Mouse (Mus musculus) brain, embryonic 14.5 days (tissue): ENCODE measurements at regions not wholly inside any gene's neighbourhood (a gene's known extent, or its start where the extent isn't known, plus 50 kb on each side); places are given as distances from the start of the nearest gene placed in this dataset.

Source experiments
- DNase-seq: peaks from one replicate; pipeline ENCODE4 v3.0.0-alpha.2; 2011; ENCODE audit warnings: low read depth
- CTCF ChIP-seq: fragments of 200-500 bp; IDR thresholded peaks from 2 replicates; pipeline ENCODE4 v1.5.1; 2012; ENCODE audit warnings: inconsistent platforms, mild to moderate bottlenecking, moderate library complexity, borderline replicate concordance; ENCODE audit not compliant: insufficient read depth, insufficient read length; ENCODE audit errors: extremely low read depth
- POLR2A ChIP-seq: fragments of 200-500 bp; IDR thresholded peaks from 2 replicates; pipeline ENCODE4 v1.6.1; 2012; ENCODE audit warnings: mild to moderate bottlenecking, inconsistent platforms, borderline replicate concordance; ENCODE audit not compliant: poor library complexity, insufficient read depth, insufficient read length, severe bottlenecking; ENCODE audit errors: extremely low read depth

- TF ChIP-seq CTCF (no peak), POLR2A (no peak)
- peak; percentile 38 for DNase-seq
Observed at GRCm38 (mm10) chr10:126717961-126718360, 183.2 kb downstream of the Atp23 start.

DNA sequence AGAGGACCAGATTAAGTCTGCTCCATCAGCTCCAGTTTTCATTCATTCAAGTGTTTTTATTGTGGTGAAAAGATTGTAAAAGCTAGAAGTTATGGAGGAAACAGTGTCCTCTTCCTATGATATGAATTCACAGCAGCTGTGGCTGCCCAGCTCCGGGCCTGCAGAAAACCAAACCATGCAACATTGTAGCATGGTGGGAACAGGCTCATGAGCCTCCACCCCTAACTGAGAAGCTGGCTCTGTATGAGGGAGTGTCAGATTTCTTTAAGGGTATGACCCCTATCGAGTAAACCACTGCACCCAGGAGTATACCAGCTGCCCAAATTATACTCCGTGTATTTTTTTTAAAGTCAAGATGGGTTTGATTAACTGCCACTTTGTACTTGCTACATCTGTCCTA is 189.4 kb downstream of the Atp23 start:
- TF ChIP-seq CTCF: no peak
- no peak for TF ChIP-seq POLR2A
- DNase-seq: no peak

GRCm38 (mm10) chr10:126709219-126709917 is 191.8 kb downstream of the Atp23 start:
- TF ChIP-seq CTCF: no peak
- TF ChIP-seq POLR2A: no peak
- peak; percentile 64 for DNase-seq

GRCm38 (mm10) chr10:126708730-126709129 is 192.4 kb downstream of the Atp23 start:
- DNase-seq: peak; percentile 83
- TF ChIP-seq CTCF (no peak), POLR2A (no peak)

DNA sequence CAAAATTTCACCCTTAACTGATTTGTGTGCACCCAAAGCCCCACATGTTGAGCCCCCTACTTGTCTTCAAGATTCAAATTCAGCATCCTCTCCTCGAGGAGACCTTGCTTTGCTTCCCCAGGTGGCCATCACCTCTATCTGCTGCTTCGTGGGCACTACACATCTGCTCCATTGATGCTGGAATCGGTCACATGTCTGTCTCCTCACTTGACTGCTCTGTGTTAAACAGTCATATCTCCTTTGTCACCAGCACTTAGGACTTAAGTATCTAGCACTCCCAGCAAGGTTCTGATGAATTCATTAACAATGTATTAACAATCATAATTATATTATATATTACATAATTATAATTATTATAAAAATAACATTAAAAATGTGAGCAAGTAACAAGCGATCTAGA is 192.9 kb downstream of the Atp23 start:
- peak; percentile 13 for DNase-seq
- TF ChIP-seq POLR2A (no peak), CTCF (no peak)

DNA sequence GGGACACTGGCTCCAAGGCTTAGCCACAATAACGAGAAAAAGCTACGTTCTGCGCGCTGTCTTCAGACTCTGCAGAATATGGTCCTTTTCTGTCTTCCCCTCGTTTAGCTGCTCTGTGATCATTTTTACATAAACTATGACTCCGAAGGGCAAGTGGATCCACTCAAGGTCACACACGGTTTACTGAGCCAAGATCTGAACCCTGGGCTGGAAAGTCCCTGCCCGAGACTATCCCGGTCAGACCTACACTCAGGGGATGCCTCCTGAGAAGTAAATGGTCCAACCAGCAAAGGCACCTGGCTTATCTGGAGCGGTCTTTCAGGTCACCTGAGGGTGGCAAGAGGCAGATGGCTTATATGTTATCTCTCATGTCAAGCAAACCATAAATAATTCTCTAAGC is 204.1 kb downstream of the Atp23 start:
- TF ChIP-seq POLR2A (no peak), CTCF (no peak)
- no peak for DNase-seq

DNA sequence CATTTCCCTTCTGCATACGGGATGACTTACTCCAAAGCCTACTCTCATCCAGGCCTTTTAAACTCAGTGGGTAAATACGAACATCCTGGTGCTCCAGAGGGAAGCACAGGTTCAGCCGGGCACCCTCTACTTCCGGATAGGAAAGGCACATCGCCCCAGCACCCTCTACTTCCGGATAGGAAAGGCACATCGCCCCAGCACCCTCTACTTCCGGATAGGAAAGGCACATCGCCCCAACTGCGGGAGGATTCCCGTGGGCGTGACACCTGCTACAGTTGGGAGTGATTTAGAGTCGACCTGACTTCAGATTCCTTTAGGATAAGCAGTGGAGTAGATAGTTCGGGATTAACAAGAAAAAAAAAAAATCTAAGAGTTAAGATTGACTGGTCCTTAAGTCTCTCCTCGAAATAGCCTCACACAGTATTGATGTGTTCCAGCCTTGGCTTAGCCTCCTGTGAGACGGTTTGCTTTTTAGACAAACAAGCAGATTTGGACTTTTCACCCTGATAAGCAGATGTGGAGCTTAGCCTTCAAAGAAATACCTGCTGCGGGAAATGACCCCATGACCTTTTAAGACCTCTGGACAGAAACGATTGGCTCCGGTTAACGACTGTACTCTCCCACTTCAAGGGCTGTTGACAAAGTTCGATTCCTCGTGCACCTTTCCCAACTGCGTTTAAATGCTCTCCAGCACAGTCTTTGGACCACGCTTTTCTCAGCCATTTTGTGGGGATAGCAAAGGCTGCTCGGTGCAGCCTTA is 210.1 kb downstream of the Atp23 start:
- DNase-seq: no peak
- no peak for TF ChIP-seq POLR2A
- TF ChIP-seq CTCF: no peak

- TF ChIP-seq POLR2A (no peak), CTCF (no peak)
- peak; percentile 88 for DNase-seq
Observed at GRCm38 (mm10) chr10:126680275-126681184, 220.6 kb downstream of the Atp23 start.

GRCm38 (mm10) chr10:126679224-126680120 is 221.7 kb downstream of the Atp23 start:
- TF ChIP-seq POLR2A (no peak), CTCF (peak; percentile 65)
- DNase-seq: peak; percentile 61

DNA sequence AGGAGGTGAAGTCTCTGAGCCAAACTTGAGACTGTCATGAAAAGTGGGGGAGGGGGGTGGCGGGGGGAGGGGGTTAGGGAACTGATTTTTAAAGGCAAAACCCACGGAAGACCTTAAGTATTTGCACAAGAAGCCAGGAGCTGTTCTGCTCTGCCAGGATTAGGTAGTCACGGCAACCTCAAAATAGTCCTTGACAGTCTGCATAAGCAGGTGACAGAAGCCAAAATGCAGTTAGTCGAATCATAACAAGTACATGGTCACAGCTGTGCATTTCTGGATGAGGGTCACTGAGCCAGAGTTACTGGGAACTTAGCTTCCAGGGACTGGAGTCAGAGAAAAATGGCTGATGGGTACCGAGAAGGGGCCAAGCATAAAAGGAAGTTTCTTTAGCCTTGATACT is 227.7 kb downstream of the Atp23 start:
- TF ChIP-seq POLR2A: no peak
- no peak for TF ChIP-seq CTCF
- DNase-seq: peak; percentile 57
